Mouse (Mus musculus): ENCODE data around the gene Sfr1. TPM values are rescaled to one million over a fixed set of nuclear protein-coding genes. Genes with fewer than 3 reads are reported as not detected.

The Sfr1 gene
- 273 and 307 TPM in 2 replicates for polyA plus RNA-seq (2016; fragmentation: Nextera tagmentation; extraction: Ambion mirVana)

DNA sequence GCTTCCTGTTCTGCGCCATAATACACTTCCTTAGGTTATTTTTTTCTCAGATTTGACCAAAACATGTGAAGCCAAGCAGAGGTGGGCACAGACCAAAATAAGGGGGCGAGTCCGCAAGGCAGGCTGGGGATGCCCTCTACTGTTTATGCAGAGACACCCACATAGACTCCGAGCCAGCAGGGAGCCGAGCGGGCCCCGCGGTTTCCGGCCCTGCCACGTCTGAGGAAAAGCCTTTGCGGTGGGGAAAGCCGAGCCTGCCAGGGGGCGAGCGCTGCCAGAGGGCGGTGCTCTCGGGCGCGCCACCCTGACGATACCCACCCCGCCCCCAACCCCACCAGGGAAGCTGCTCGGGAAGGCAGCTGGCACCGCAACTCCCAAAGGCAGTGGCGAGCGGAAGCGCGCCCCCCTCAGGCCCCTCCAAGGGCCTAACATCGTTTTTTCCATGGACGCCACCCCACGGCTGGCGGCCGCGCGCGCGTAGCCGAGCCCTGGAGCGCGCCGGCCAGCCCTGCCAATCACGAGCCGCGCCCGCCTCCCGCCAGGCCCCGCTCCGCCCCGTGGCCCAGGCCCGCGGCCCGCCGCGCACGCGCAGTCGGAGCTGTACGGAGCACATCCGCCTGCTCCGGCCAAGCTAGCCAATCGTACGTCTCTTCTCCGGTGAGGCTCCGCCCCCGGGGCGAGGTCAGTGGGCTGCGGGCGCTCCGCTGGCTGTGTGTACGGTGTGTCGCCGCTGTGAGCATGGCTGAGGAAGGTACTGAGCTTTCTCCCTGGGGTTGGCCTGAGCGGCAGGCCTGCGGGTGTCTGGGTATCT, at the start of gene Sfr1:
TSS of gene Sfr1 (plus strand) at position 612 of the 811 bp plus-strand sequence.
- Histone ChIP-seq H3K9me3 (no peaks in the 10 kb centered on the region), H3K4me1 (replicated peaks) (peaks cover 21% of the 10 kb centered on the region), H3K36me3 (peaks cover 37% of the 10 kb centered on the region), H3K27ac (peak within 1 kb of the TSS; percentile 98), H3K27me3 (no peaks in the 10 kb centered on the region), H3K4me3 (replicated peaks) (peak within 1 kb of the TSS; percentile 74), H3K9ac (replicated peaks) (peak within 1 kb of the TSS; percentile 79), H3K4me2 (peak within 1 kb of the TSS; percentile 69)
- under 1% methylated on average over 64 of the region's 72 CpGs for WGBS
- ATAC-seq (ENCODE audit: insufficient number of reproducible peaks, insufficient read depth, low FRiP score, low TSS enrichment, low read depth), result peak; percentile 97

DNA sequence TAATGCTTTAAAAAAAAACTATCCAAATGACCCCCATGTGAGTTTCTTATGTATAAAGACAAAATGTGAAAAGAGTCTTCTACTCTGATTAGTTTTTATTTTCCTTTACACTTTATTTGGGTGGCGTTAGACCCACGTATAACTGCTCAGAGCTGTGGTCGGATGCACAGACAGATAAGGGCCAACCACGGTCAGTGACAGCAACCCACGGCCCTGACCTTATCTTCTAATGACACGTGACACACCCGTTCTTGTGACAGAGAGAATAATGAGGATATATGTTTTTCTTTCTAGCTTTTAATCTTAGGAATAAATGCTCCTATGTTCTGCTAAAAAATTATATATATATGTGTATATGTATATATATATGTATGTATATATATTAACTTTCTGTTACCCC, 41.9 kb upstream of the Sfr1 start:
- no peak overlapping the region for H3K4me3 ChIP-seq (replicated peaks)
- no peaks in the 10 kb centered on the region; the same call in none of the 2 replicates for H3K27me3 ChIP-seq
- H3K4me2 ChIP-seq, result no peak overlapping the region
- no peak for ATAC-seq (ENCODE audit: insufficient number of reproducible peaks, insufficient read depth, low FRiP score, low TSS enrichment, low read depth)
- H3K27ac ChIP-seq, result no peak overlapping the region
- WGBS, result 82% methylated on average over 7 of the region's 7 CpGs
- peaks cover 29% of the 10 kb centered on the region for H3K4me1 ChIP-seq (replicated peaks)
- no peak overlapping the region for H3K9ac ChIP-seq (replicated peaks)
- H3K36me3 ChIP-seq, result no peaks in the 10 kb centered on the region
- H3K9me3 ChIP-seq, result no peaks in the 10 kb centered on the region

DNA sequence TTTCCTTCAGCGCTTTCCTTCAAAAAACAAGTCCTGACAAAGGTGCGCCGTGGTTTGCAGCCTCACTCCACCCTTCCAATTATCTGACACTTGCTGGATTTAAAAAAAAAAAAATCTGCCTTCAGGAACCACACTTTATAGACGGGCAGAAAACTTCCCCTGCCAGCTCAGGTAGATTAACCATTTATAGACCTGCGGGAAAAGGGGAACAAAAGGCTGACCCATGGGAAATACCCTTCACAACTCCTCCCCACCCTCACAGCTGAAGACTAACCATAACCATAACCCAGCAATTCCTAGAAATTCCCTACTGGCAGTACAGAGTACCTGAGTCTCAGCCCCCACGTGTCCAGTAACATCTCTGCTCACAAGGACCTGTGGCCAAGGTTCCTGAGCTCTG, 39.5 kb upstream of the Sfr1 start, which contains the start of gene Col17a1:
TSS of gene Col17a1 (minus strand) at position 101 of the 400 bp plus-strand sequence.
- peaks cover 7% of the 10 kb centered on the region; the same call in 1 of the 2 replicates for H3K4me1 ChIP-seq (replicated peaks)
- no peak within 1 kb of the TSS for H3K9ac ChIP-seq (replicated peaks)
- peak within 1 kb of the TSS; percentile 26 for H3K4me2 ChIP-seq
- H3K27ac ChIP-seq, result peak within 1 kb of the TSS; percentile 54; the same call in 1 of the 2 replicates
- 59% methylated on average over 6 of the region's 6 CpGs for WGBS
- H3K27me3 ChIP-seq, result no peaks in the 10 kb centered on the region; the same call in none of the 2 replicates
- ATAC-seq (ENCODE audit: insufficient number of reproducible peaks, insufficient read depth, low FRiP score, low TSS enrichment, low read depth), result no peak
- peak within 1 kb of the TSS; percentile 12; the same call in 1 of the 2 replicates for H3K4me3 ChIP-seq (replicated peaks)
- H3K9me3 ChIP-seq, result no peaks in the 10 kb centered on the region
- no peaks in the 10 kb centered on the region for H3K36me3 ChIP-seq

DNA sequence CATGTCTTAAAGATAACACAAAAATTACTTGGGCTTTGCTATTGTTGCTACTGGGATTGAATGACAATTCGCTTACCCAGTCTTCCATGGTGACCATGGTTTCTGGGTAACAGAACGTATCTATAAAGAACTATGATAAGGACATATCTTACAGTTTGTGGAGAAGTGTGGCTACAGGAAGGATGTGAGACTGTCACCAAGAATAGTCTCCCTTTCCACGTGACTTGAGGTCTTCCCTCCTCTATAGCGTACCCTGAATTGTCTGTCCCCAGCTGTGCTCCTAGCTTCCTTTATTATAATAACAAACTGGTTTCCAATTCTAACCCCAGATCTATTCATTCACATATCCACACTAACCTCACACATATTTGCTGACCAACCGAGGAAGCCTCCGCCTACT, 35.8 kb upstream of the Sfr1 start:
- no peak overlapping the region for H3K4me3 ChIP-seq (replicated peaks)
- no peak for ATAC-seq (ENCODE audit: insufficient number of reproducible peaks, insufficient read depth, low FRiP score, low TSS enrichment, low read depth)
- H3K27ac ChIP-seq, result no peak overlapping the region
- H3K9ac ChIP-seq (replicated peaks), result no peak overlapping the region
- no peaks in the 10 kb centered on the region for H3K36me3 ChIP-seq
- no peaks in the 10 kb centered on the region for H3K9me3 ChIP-seq
- peaks cover 7% of the 10 kb centered on the region; the same call in 1 of the 2 replicates for H3K4me1 ChIP-seq (replicated peaks)
- 93% methylated on average over 6 of the region's 6 CpGs for WGBS
- no peak overlapping the region for H3K4me2 ChIP-seq
- no peaks in the 10 kb centered on the region; the same call in none of the 2 replicates for H3K27me3 ChIP-seq

DNA sequence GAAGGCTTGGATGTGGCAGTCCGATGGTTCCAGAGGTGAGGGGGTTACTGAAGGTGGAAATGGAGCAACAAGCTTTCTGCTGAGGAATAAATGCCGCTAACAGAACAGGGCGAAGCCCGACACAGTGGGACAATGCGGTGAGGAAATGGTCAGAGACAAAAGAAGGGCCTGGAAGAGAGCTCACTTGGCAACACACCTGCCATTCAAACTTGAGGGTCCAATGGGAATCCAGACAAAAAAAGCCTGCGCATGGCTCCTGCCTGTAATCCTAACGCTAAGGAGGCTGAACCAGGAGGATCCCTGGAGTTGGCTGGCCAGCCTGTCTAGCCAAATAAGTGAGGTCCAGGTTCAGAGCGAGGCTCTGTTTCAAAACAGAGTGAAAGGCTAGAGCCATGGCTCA, 35.1 kb upstream of the Sfr1 start:
- no peak overlapping the region for H3K4me2 ChIP-seq
- H3K36me3 ChIP-seq, result no peaks in the 10 kb centered on the region
- no peak for ATAC-seq (ENCODE audit: insufficient number of reproducible peaks, insufficient read depth, low FRiP score, low TSS enrichment, low read depth)
- no peak overlapping the region for H3K9ac ChIP-seq (replicated peaks)
- WGBS, result 94% methylated on average over 8 of the region's 8 CpGs
- no peak overlapping the region for H3K4me3 ChIP-seq (replicated peaks)
- H3K4me1 ChIP-seq (replicated peaks), result peaks cover 4% of the 10 kb centered on the region; the same call in 1 of the 2 replicates
- H3K27me3 ChIP-seq, result no peaks in the 10 kb centered on the region; the same call in 1 of the 2 replicates
- no peaks in the 10 kb centered on the region for H3K9me3 ChIP-seq
- no peak overlapping the region for H3K27ac ChIP-seq

DNA sequence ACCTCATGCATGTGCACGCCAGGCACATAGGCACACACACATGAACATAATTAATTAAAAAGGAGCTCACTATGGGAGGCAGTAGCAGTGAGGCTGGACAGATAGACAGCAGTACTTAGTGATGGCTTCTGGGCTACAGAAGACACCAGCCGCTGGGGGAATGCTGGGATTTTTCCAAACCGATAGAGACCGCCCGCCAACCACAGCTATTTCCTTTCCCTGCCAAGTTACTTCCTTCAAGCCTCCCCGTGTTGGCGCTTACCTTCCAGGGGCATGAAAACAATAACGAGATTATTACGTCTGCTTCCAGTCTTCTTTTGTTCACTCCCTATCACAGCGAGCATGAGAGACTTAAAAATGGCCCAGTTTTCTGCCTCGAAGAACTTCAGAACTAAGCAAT, 34.4 kb upstream of the Sfr1 start:
- no peak for ATAC-seq (ENCODE audit: insufficient number of reproducible peaks, insufficient read depth, low FRiP score, low TSS enrichment, low read depth)
- Histone ChIP-seq H3K27me3 (no peaks in the 10 kb centered on the region; the same call in 1 of the 2 replicates), H3K4me1 (replicated peaks) (no peaks in the 10 kb centered on the region), H3K27ac (no peak overlapping the region), H3K4me2 (no peak overlapping the region), H3K4me3 (replicated peaks) (no peak overlapping the region), H3K36me3 (no peaks in the 10 kb centered on the region), H3K9ac (replicated peaks) (no peak overlapping the region), H3K9me3 (no peaks in the 10 kb centered on the region)
- 86% methylated on average over 11 of the region's 11 CpGs for WGBS

DNA sequence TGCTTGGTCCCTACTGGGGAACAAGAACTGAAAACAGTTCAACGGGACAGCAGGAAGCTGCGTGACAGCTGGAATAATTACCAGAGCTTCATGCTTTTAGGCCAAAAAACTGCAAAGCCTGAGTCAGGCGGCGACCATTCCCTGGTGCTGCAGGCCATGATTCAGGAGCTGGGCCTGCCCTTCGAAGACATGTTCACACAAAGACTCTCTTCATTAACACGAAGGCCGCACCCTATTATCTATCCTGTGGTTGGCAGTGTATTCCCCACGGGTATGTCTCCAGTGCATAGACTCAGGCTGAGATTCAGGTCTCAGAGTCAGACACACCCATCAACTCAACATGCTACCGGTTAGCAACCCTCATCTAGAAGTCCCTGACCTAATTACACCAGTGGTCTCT, 33.2 kb upstream of the Sfr1 start:
- Histone ChIP-seq H3K36me3 (no peaks in the 10 kb centered on the region), H3K9ac (replicated peaks) (no peak overlapping the region), H3K4me2 (no peak overlapping the region), H3K27me3 (no peaks in the 10 kb centered on the region), H3K27ac (no peak overlapping the region), H3K9me3 (no peaks in the 10 kb centered on the region), H3K4me1 (replicated peaks) (no peaks in the 10 kb centered on the region), H3K4me3 (replicated peaks) (no peak overlapping the region)
- ATAC-seq (ENCODE audit: insufficient number of reproducible peaks, insufficient read depth, low FRiP score, low TSS enrichment, low read depth), result no peak
- 81% methylated on average over 9 of the region's 9 CpGs for WGBS

DNA sequence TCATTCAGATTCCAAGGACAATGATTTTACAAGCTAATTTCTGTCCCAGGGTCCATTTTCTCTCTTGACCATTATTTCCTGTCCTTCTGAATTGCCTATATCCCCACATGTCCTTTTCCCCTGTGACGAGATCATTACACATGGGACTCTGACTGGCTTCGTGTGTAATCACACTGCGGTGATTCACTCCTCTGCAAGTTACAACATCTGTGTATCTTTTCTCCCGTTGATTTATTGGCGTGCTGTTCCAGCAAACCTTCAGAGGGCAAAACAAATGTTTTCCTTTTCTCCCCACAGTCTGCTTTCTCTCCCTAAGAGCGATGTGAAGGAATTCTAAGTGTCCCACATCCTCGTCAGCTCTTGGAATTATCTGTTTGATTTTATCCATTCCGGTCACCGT, 31.7 kb upstream of the Sfr1 start:
- Histone ChIP-seq H3K9ac (replicated peaks) (no peak overlapping the region), H3K27me3 (no peaks in the 10 kb centered on the region), H3K4me1 (replicated peaks) (no peaks in the 10 kb centered on the region), H3K27ac (no peak overlapping the region), H3K9me3 (no peaks in the 10 kb centered on the region), H3K4me2 (no peak overlapping the region), H3K36me3 (no peaks in the 10 kb centered on the region), H3K4me3 (replicated peaks) (no peak overlapping the region)
- 53% methylated on average over 9 of the region's 9 CpGs for WGBS
- no peak for ATAC-seq (ENCODE audit: insufficient number of reproducible peaks, insufficient read depth, low FRiP score, low TSS enrichment, low read depth)

DNA sequence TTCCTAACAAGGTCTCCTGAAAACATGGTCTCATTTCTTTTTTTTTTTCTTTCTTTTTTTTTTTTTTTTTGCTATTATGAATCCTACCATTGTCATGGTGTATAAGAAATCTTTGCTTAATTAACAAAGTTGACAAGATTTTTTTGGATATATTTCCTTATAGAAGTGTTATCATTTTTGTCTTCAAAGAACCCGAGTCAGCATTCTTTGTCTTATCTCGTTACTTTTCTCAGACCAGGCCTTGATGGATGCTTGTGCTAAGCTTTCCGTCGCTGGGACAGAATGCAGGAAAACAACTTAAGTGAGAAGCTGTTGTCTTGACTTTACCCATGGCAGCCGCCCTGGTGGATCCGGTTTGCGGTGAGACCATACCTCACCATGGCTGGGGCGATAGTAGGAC, 31.0 kb upstream of the Sfr1 start:
- no peak overlapping the region for H3K4me2 ChIP-seq
- WGBS, result 82% methylated on average over 8 of the region's 8 CpGs
- no peak overlapping the region for H3K27ac ChIP-seq
- H3K9me3 ChIP-seq, result no peaks in the 10 kb centered on the region
- ATAC-seq (ENCODE audit: insufficient number of reproducible peaks, insufficient read depth, low FRiP score, low TSS enrichment, low read depth), result no peak
- no peak overlapping the region for H3K9ac ChIP-seq (replicated peaks)
- no peaks in the 10 kb centered on the region for H3K36me3 ChIP-seq
- no peak overlapping the region for H3K4me3 ChIP-seq (replicated peaks)
- H3K4me1 ChIP-seq (replicated peaks), result no peaks in the 10 kb centered on the region
- no peaks in the 10 kb centered on the region for H3K27me3 ChIP-seq

DNA sequence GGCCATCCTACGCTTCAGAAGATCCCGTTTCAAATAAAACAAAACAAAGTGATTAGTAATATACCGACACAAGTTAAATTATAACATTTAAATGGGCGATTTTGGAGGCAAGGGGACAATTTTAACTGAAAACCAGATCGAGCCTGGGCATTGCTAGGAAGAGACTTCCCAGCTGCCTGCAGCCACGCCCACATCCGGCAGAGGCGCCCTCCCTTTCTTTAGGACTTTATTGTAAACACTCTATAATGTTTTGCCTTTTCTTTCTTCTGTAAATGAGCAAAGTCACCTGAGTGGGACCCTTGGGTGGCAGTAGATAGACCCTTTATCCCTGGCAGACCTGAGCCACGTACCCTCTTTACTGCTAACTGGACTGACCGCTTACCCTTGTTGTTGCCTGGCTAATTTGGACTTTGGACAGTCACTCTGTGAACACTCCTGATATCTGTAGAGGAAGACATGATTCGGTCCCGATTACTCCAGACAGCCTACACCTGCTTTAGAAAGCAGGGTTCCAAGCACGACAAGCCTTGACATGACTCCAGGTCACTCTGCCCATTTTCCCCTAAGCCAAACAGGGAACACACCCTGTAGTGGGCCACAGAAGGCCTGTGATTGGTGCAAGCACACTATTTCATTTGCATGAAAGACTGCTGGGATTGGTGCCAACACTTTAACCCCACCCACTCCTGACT, 26.3 kb upstream of the Sfr1 start:
- H3K27me3 ChIP-seq, result no peaks in the 10 kb centered on the region
- no peaks in the 10 kb centered on the region for H3K4me1 ChIP-seq (replicated peaks)
- no peak overlapping the region for H3K27ac ChIP-seq
- no peaks in the 10 kb centered on the region for H3K9me3 ChIP-seq
- no peaks in the 10 kb centered on the region for H3K36me3 ChIP-seq
- ATAC-seq (ENCODE audit: insufficient number of reproducible peaks, insufficient read depth, low FRiP score, low TSS enrichment, low read depth), result no peak
- no peak overlapping the region for H3K4me3 ChIP-seq (replicated peaks)
- H3K9ac ChIP-seq (replicated peaks), result no peak overlapping the region
- WGBS, result 65% methylated on average over 13 of the region's 13 CpGs
- H3K4me2 ChIP-seq, result no peak overlapping the region

DNA sequence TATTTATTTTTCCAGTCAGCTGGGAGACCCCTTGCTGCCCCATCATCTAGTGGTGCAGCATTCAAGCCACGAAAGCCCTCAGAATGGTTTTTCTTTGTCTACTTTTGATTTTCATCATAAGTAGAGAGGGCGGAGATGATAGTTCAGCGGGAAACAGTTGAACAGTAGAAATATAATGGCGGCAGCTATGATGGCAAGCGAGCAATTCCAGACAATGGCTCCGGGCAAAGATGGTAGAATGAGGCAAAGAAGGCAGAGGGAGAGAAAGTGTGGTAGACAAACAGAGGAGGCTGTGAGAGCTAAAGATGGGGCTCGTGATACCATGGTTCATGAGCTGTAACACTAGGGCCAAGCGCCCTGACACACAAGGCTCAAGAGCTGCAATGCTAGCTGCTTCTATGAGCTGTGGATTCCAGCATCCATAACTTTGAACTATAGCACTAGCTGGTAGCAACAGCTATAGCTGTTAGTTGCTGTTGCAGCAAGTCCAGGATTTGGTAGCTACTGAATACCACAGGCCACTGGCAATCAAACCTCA, 25.6 kb upstream of the Sfr1 start:
- Histone ChIP-seq H3K27me3 (no peaks in the 10 kb centered on the region), H3K27ac (no peak overlapping the region), H3K4me1 (replicated peaks) (no peaks in the 10 kb centered on the region), H3K4me3 (replicated peaks) (no peak overlapping the region), H3K9ac (replicated peaks) (no peak overlapping the region), H3K36me3 (no peaks in the 10 kb centered on the region), H3K9me3 (no peaks in the 10 kb centered on the region), H3K4me2 (no peak overlapping the region)
- WGBS, result 93% methylated on average over 8 of the region's 8 CpGs
- ATAC-seq (ENCODE audit: insufficient number of reproducible peaks, insufficient read depth, low FRiP score, low TSS enrichment, low read depth), result no peak

Measured in limb, embryonic 12.5 days (tissue).